Mouse (Mus musculus) kidney, embryonic 16.5 days (tissue): ENCODE measurements around the gene Lcmt1. TPM values are rescaled to one million over a fixed set of nuclear protein-coding genes. Genes with fewer than 3 reads are reported as not detected.

Experiments used
- ATAC-seq: fragments of 200-750 bp; cut with Nextera tagmentation; 2 replicates; pipeline ENCODE4 v1.8.0; 2017; ENCODE audit warnings: moderate TSS enrichment; ENCODE audit not compliant: low FRiP score, low TSS enrichment
- H3K27ac ChIP-seq: fragments of 300-500 bp; sonication (generic); 2 replicates; pipeline ENCODE4 v1.5.1; 2014; ENCODE audit warnings: low read length
- H3K27me3 ChIP-seq: fragments of 300-500 bp; sonication (generic); 2 replicates; pipeline ENCODE4 v1.6.1; 2014; ENCODE audit warnings: low read length, control low read depth, mixed read lengths; ENCODE audit not compliant: insufficient read depth
- H3K36me3 ChIP-seq: fragments of 300-500 bp; sonication (generic); 2 replicates; pipeline ENCODE4 v1.6.1; 2014; ENCODE audit warnings: low read length, control low read depth, mixed read lengths; ENCODE audit not compliant: insufficient read depth
- H3K4me1 ChIP-seq: fragments of 300-500 bp; sonication (generic); 2 replicates; pipeline ENCODE4 v1.6.1; 2014; ENCODE audit warnings: low read length, control low read depth, mixed read lengths; ENCODE audit not compliant: insufficient read depth
- H3K4me2 ChIP-seq: fragments of 300-500 bp; sonication (generic); replicated peaks from 2 replicates; pipeline ENCODE4 v1.6.1; 2014; ENCODE audit warnings: low read depth, low read length
- H3K4me3 ChIP-seq: fragments of 300-500 bp; sonication (generic); 2 replicates; pipeline ENCODE4 v1.5.1; 2014; ENCODE audit warnings: mild to moderate bottlenecking, low read length
- H3K9ac ChIP-seq: fragments of 300-500 bp; sonication (generic); replicated peaks from 2 replicates; pipeline ENCODE4 v1.6.1; 2014; ENCODE audit warnings: low read length
- H3K9me3 ChIP-seq: fragments of 300-500 bp; sonication (generic); 2 replicates; pipeline ENCODE4 v1.6.1; 2016; ENCODE audit warnings: low read length, control low read depth
- WGBS: fragments of 180-500 bp; shearing (Covaris S2); extraction: QIAGEN DNeasy Blood & Tissue Kit; methylation state at CpG from one replicate; pipeline ENCODE4 v1.1.7; 2014; 5-methylcytosine and 5-hydroxymethylcytosine counted together
- polyA plus RNA-seq: library from polyadenylated mRNA; unstranded; fragments of >200 nt; fragmentation: Nextera tagmentation; extraction: Ambion mirVana; gene quantifications from 2 replicates; pipeline ENCODE4 v1.2.1, GENCODE M21; 2015

The Lcmt1 gene
- polyA plus RNA-seq, 1 experiment from 2014 or later, result 59.9 TPM

GRCm38 (mm10) chr7:123368187-123368586 lies 1.4 kb upstream of the Lcmt1 start:
- Histone ChIP-seq H3K9me3 (no peaks in the 10 kb centered on the region), H3K4me2 (peak overlapping the region; percentile 76), H3K4me3 (peak overlapping the region; percentile 79; the same call in 1 of the 2 replicates), H3K9ac (peak overlapping the region; percentile 41), H3K4me1 (peaks cover 28% of the 10 kb centered on the region), H3K36me3 (no peaks in the 10 kb centered on the region), H3K27ac (no peak overlapping the region), H3K27me3 (no peaks in the 10 kb centered on the region)
- 95% methylated on average over 2 of the region's 2 CpGs for WGBS
- ATAC-seq, result no peak

GRCm38 (mm10) chr7:123368778-123369746 lies 522 bp upstream of the Lcmt1 start:
- Histone ChIP-seq H3K27ac (peak overlapping the region; percentile 92), H3K9me3 (no peaks in the 10 kb centered on the region), H3K4me1 (peaks cover 28% of the 10 kb centered on the region), H3K27me3 (no peaks in the 10 kb centered on the region), H3K36me3 (no peaks in the 10 kb centered on the region), H3K4me2 (peak overlapping the region; percentile 76), H3K4me3 (peak overlapping the region; percentile 79), H3K9ac (peak overlapping the region; percentile 90)
- under 1% methylated on average over 39 of the region's 51 CpGs for WGBS
- peak; percentile 64 for ATAC-seq

- 33% methylated on average over 9 of the region's 9 CpGs for WGBS
- peaks cover 24% of the 10 kb centered on the region for H3K4me1 ChIP-seq
- no peaks in the 10 kb centered on the region for H3K27me3 ChIP-seq
- peak overlapping the region; percentile 76 for H3K4me2 ChIP-seq
- no peak for ATAC-seq
- no peaks in the 10 kb centered on the region for H3K9me3 ChIP-seq
- no peaks in the 10 kb centered on the region for H3K36me3 ChIP-seq
- H3K9ac ChIP-seq, result peak overlapping the region; percentile 90
- peak overlapping the region; percentile 79 for H3K4me3 ChIP-seq
- peak overlapping the region; percentile 92 for H3K27ac ChIP-seq
Measured at GRCm38 (mm10) chr7:123370700-123371099, 1.1 kb downstream of the Lcmt1 start.

- Histone ChIP-seq H3K36me3 (no peaks in the 10 kb centered on the region), H3K9me3 (no peaks in the 10 kb centered on the region), H3K4me3 (no peak overlapping the region), H3K4me1 (peaks cover 19% of the 10 kb centered on the region), H3K27me3 (no peaks in the 10 kb centered on the region), H3K27ac (no peak overlapping the region), H3K4me2 (no peak overlapping the region), H3K9ac (no peak overlapping the region)
- no peak for ATAC-seq
- WGBS, result 50% methylated on average over 3 of the region's 3 CpGs
Measured at GRCm38 (mm10) chr7:123371501-123371900, 1.9 kb downstream of the Lcmt1 start.

GRCm38 (mm10) chr7:123377443-123378400 lies 8.1 kb downstream of the Lcmt1 start:
- peak; percentile 99 for ATAC-seq
- peak overlapping the region; percentile 71 for H3K4me3 ChIP-seq
- no peaks in the 10 kb centered on the region for H3K36me3 ChIP-seq
- no peaks in the 10 kb centered on the region for H3K27me3 ChIP-seq
- peaks cover 12% of the 10 kb centered on the region for H3K4me1 ChIP-seq
- no peaks in the 10 kb centered on the region for H3K9me3 ChIP-seq
- 4% methylated on average over 41 of the region's 41 CpGs for WGBS
- peak overlapping the region; percentile 88 for H3K4me2 ChIP-seq
- H3K27ac ChIP-seq, result peak overlapping the region; percentile 36; the same call in 1 of the 2 replicates
- peak overlapping the region; percentile 78 for H3K9ac ChIP-seq

GRCm38 (mm10) chr7:123385693-123386407 lies 16.3 kb downstream of the Lcmt1 start:
- Histone ChIP-seq H3K4me1 (peaks cover 17% of the 10 kb centered on the region), H3K4me2 (peak overlapping the region; percentile 20), H3K27me3 (no peaks in the 10 kb centered on the region), H3K9ac (peak overlapping the region; percentile 39; the same call in 1 of the 2 replicates), H3K36me3 (no peaks in the 10 kb centered on the region), H3K9me3 (no peaks in the 10 kb centered on the region), H3K4me3 (no peak overlapping the region), H3K27ac (peak overlapping the region; percentile 92)
- peak; percentile 90 for ATAC-seq
- 34% methylated on average over 11 of the region's 11 CpGs for WGBS

- Histone ChIP-seq H3K27ac (peak overlapping the region; percentile 2; the same call in 1 of the 2 replicates), H3K9me3 (no peaks in the 10 kb centered on the region), H3K27me3 (no peaks in the 10 kb centered on the region), H3K9ac (no peak overlapping the region), H3K4me3 (no peak overlapping the region), H3K36me3 (0 out of 2 replicates have a peak, but pooled peaks cover 5% of the 10 kb centered on the region), H3K4me2 (no peak overlapping the region), H3K4me1 (peaks cover 17% of the 10 kb centered on the region)
- 67% methylated on average over 6 of the region's 6 CpGs for WGBS
- ATAC-seq, result no peak
Measured at GRCm38 (mm10) chr7:123389686-123390280, 20.2 kb downstream of the Lcmt1 start.

GRCm38 (mm10) chr7:123394271-123394670 lies 24.7 kb downstream of the Lcmt1 start:
- no peak for ATAC-seq
- Histone ChIP-seq H3K4me1 (no peaks in the 10 kb centered on the region), H3K36me3 (0 out of 2 replicates have a peak, but pooled peaks cover 5% of the 10 kb centered on the region), H3K4me2 (no peak overlapping the region), H3K9me3 (no peaks in the 10 kb centered on the region), H3K4me3 (no peak overlapping the region), H3K27ac (no peak overlapping the region), H3K9ac (no peak overlapping the region), H3K27me3 (no peaks in the 10 kb centered on the region)
- WGBS, result 97% methylated on average over 6 of the region's 6 CpGs

- Histone ChIP-seq H3K9ac (no peak overlapping the region), H3K4me2 (no peak overlapping the region), H3K27ac (no peak overlapping the region), H3K27me3 (no peaks in the 10 kb centered on the region), H3K4me3 (no peak overlapping the region), H3K4me1 (no peaks in the 10 kb centered on the region), H3K9me3 (no peaks in the 10 kb centered on the region), H3K36me3 (0 out of 2 replicates have a peak, but pooled peaks cover 11% of the 10 kb centered on the region)
- 94% methylated on average over 5 of the region's 5 CpGs for WGBS
- ATAC-seq, result no peak
Measured at GRCm38 (mm10) chr7:123396900-123397299, 27.3 kb downstream of the Lcmt1 start.
